Mouse (Mus musculus): ENCODE measurements around the gene Cacna1g.

DNA sequence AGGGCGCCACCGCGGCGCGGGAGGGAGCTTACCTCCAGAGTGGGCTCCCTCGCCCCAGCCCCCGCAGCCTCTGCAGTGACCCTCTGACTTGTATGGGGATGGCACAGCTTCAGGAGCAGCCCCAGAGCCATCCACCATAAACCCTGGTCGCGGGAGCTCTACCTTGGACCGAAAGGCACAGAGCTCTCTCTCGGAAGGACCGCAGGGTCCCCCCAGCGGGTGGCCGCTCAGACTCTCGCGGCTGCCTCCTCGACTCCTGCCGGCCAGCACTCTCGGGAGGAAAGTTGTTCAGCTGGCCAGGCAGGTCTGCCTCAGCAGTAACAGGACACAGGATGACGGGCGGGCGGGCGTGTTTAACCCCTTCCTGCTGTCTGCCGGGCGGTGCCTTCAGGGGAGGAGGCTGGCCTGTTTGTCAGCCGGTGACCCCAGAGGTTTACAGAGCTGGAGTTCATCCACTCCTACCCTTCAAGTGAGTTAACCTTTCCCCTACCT is 25.7 kb upstream of the Cacna1g start, which contains the start of gene Epn3:
- TF ChIP-seq CTCF (IDR thresholded peaks at IDR 0.05; ENCODE audit: low read depth, low read length) (no peak), POLR2A (IDR thresholded peaks at IDR 0.05; ENCODE audit: borderline replicate concordance, low read depth, low read length) (no peak)

All from bone marrow macrophage, adult 2 months (primary cell).